27 mouse cellular contexts compared by ENCODE assay signal in the genomic region with DNA sequence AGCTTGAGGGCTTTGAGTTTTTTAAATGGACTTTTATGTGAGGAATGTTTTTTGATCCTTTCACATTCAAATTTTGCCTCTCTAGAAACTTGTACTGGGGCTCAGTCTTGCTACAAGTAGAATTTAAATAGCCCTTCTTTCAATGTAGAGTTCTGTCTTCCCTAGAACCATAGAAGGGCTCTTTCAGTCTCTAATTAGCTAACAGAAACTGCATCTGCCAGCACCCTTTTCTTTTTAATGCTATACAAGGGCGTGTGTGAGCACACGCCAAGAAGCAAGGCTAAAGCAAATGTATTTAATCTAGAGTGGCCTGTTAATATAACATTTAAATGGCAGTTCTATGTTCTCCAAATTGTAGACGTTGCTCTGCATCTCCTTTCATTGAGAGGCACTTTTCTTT.
DNase-seq lines count a peak whose midpoint lies in the region; ATAC-seq and TF ChIP-seq lines count a peak whose summit lies in the region.
"Had no signal": no experiment of that assay in that cellular context is flagged by ENCODE, and none has a peak within 500 bp of the region (broad histone marks: within the 10 kb centered on the region; RNA-seq: fewer than 3 reads in every experiment).

No protein-coding gene starts in this region.

- 48% methylated on average over 3 of the region's 3 CpGs for WGBS in midbrain, postnatal 0 days
- 48% methylated on average over 3 of the region's 3 CpGs for WGBS in midbrain, embryonic 16.5 days
- WGBS in forebrain, embryonic 10.5 days, result 60% methylated on average over 3 of the region's 3 CpGs
- WGBS in forebrain, embryonic 15.5 days, result 11% methylated on average over 3 of the region's 3 CpGs

- H3K27ac ChIP-seq in midbrain, postnatal 0 days (ENCODE audit: low read depth, low read length), result no peak overlapping the region
- no peak overlapping the region for H3K27ac ChIP-seq in midbrain, embryonic 16.5 days (ENCODE audit: low read length)
- H3K27ac ChIP-seq in forebrain, embryonic 10.5 days, result 0 out of 2 replicates have a peak overlapping the region, but pooled peaks have one; percentile 40
- H3K27ac ChIP-seq in forebrain, embryonic 15.5 days (replicated peaks), result peak overlapping the region; percentile 12
- H3K27ac ChIP-seq: embryonic facial prominence, embryonic 10.5 days; embryonic facial prominence, embryonic 15.5 days; heart, embryonic 13.5 days; hindbrain, embryonic 15.5 days; kidney, embryonic 15.5 days; liver, embryonic 14.5 days; neural tube, embryonic 12.5 days had no signal

- H3K4me2 ChIP-seq in midbrain, postnatal 0 days (ENCODE audit: low read depth, low read length, poor library complexity, severe bottlenecking), result no peak overlapping the region
- no peak overlapping the region for H3K4me2 ChIP-seq in midbrain, embryonic 16.5 days (ENCODE audit: low read length)
- no peak overlapping the region for H3K4me2 ChIP-seq in forebrain, embryonic 15.5 days (replicated peaks)
- H3K4me2 ChIP-seq: embryonic facial prominence, embryonic 15.5 days; heart, embryonic 13.5 days; hindbrain, embryonic 15.5 days; kidney, embryonic 15.5 days; neural tube, embryonic 12.5 days had no signal

- no peaks in the 10 kb centered on the region for H3K36me3 ChIP-seq in midbrain, postnatal 0 days (ENCODE audit: insufficient read depth, low read length)
- no peaks in the 10 kb centered on the region for H3K36me3 ChIP-seq in midbrain, embryonic 16.5 days (ENCODE audit: control insufficient read depth, insufficient read depth, low read length)
- no peaks in the 10 kb centered on the region for H3K36me3 ChIP-seq in forebrain, embryonic 10.5 days (replicated peaks)
- H3K36me3 ChIP-seq in forebrain, embryonic 15.5 days, result no peaks in the 10 kb centered on the region
- H3K36me3 ChIP-seq: embryonic facial prominence, embryonic 10.5 days; embryonic facial prominence, embryonic 15.5 days; heart, embryonic 13.5 days; hindbrain, embryonic 15.5 days; kidney, embryonic 15.5 days; neural tube, embryonic 12.5 days had no signal

- H3K4me3 ChIP-seq in midbrain, postnatal 0 days (ENCODE audit: low read depth, low read length), result no peak overlapping the region
- H3K4me3 ChIP-seq in midbrain, embryonic 16.5 days (ENCODE audit: low read depth, low read length), result no peak overlapping the region
- no peak overlapping the region for H3K4me3 ChIP-seq in forebrain, embryonic 10.5 days
- H3K4me3 ChIP-seq in forebrain, embryonic 15.5 days, result no peak overlapping the region
- H3K4me3 ChIP-seq: embryonic facial prominence, embryonic 10.5 days; embryonic facial prominence, embryonic 15.5 days; heart, embryonic 13.5 days; hindbrain, embryonic 15.5 days; kidney, embryonic 15.5 days; neural tube, embryonic 12.5 days had no signal

- DNase-seq in midbrain, postnatal 0 days (ENCODE audit: low spot score), result peak; percentile 19
- no peak for DNase-seq in forebrain, embryonic 10.5 days (ENCODE audit: extremely low spot score, low spot score)
- no peak for DNase-seq in right cerebral cortex, postnatal 10 days (ENCODE audit: low spot score in 2 of 2)
- no peak for DNase-seq in lung, postnatal 36 days
- DNase-seq: adrenal gland, postnatal 10 days; cerebellum, adult 11-12 months; cerebellum, adult 9-11 months; gastrocnemius, postnatal 10 days; heart, postnatal 10 days; kidney, adult 18-20 months; kidney, postnatal 36 days; layer of hippocampus, postnatal 36 days; liver; lung, adult 2 months; lung, postnatal 10 days; midbrain, embryonic 14.5 days; thymus, postnatal 4 days had no signal

- no peaks in the 10 kb centered on the region for H3K9me3 ChIP-seq in midbrain, postnatal 0 days (ENCODE audit: low read length)
- H3K9me3 ChIP-seq in midbrain, embryonic 16.5 days (replicated peaks; ENCODE audit: control insufficient read depth, low read length, poor library complexity, severe bottlenecking), result no peaks in the 10 kb centered on the region
- H3K9me3 ChIP-seq in forebrain, embryonic 10.5 days, result no peaks in the 10 kb centered on the region
- no peaks in the 10 kb centered on the region for H3K9me3 ChIP-seq in forebrain, embryonic 15.5 days
- H3K9me3 ChIP-seq: embryonic facial prominence, embryonic 10.5 days; embryonic facial prominence, embryonic 15.5 days; heart, embryonic 13.5 days; hindbrain, embryonic 15.5 days; kidney, embryonic 15.5 days; neural tube, embryonic 12.5 days had no signal

- H3K9ac ChIP-seq in midbrain, postnatal 0 days (replicated peaks; ENCODE audit: low read length, poor library complexity, severe bottlenecking), result no peak overlapping the region
- no peak overlapping the region for H3K9ac ChIP-seq in midbrain, embryonic 16.5 days (ENCODE audit: low read depth, low read length)
- no peak overlapping the region for H3K9ac ChIP-seq in forebrain, embryonic 15.5 days (replicated peaks)
- H3K9ac ChIP-seq: embryonic facial prominence, embryonic 15.5 days; heart, embryonic 13.5 days; hindbrain, embryonic 15.5 days; kidney, embryonic 15.5 days; liver, embryonic 14.5 days; neural tube, embryonic 12.5 days had no signal

- TF ChIP-seq CTCF in midbrain, postnatal 0 days (IDR thresholded peaks at IDR 0.05), result no peak

- H3K27me3 ChIP-seq in midbrain, postnatal 0 days (ENCODE audit: insufficient read depth, low read length), result no peaks in the 10 kb centered on the region
- H3K27me3 ChIP-seq in midbrain, embryonic 16.5 days (ENCODE audit: control insufficient read depth, insufficient read depth, low read depth, low read length), result no peaks in the 10 kb centered on the region
- H3K27me3 ChIP-seq in forebrain, embryonic 10.5 days (ENCODE audit: poor library complexity, severe bottlenecking), result no peaks in the 10 kb centered on the region
- no peaks in the 10 kb centered on the region for H3K27me3 ChIP-seq in forebrain, embryonic 15.5 days
- H3K27me3 ChIP-seq: embryonic facial prominence, embryonic 15.5 days; heart, embryonic 13.5 days; hindbrain, embryonic 15.5 days; kidney, embryonic 15.5 days; neural tube, embryonic 12.5 days had no signal

- ATAC-seq in midbrain, postnatal 0 days (ENCODE audit: low FRiP score), result no peak
- no peak for ATAC-seq in midbrain, embryonic 16.5 days
- ATAC-seq in forebrain, embryonic 15.5 days (replicated peaks), result peak; percentile 89
- ATAC-seq: Patski had no signal

- no peaks in the 10 kb centered on the region for H3K4me1 ChIP-seq in midbrain, postnatal 0 days (ENCODE audit: insufficient read depth, low read length)
- H3K4me1 ChIP-seq in midbrain, embryonic 16.5 days (ENCODE audit: control insufficient read depth, insufficient read depth, low read length), result no peaks in the 10 kb centered on the region
- peaks cover 6% of the 10 kb centered on the region; the same call in 1 of the 2 replicates for H3K4me1 ChIP-seq in forebrain, embryonic 10.5 days
- H3K4me1 ChIP-seq in forebrain, embryonic 15.5 days, result no peaks in the 10 kb centered on the region
- H3K4me1 ChIP-seq: embryonic facial prominence, embryonic 10.5 days; embryonic facial prominence, embryonic 15.5 days; heart, embryonic 13.5 days; hindbrain, embryonic 15.5 days; kidney, embryonic 15.5 days; neural tube, embryonic 12.5 days had no signal

Comparison
In these comparisons a context has a peak if more than half of its experiments do, and no peak if none do; other contexts are left out.
1. H3K27ac ChIP-seq: peak in forebrain, embryonic 10.5 days (single experiment) and forebrain, embryonic 15.5 days (single experiment); none in midbrain, postnatal 0 days (single experiment) and midbrain, embryonic 16.5 days (single experiment).